Mouse (Mus musculus): ENCODE results near the gene Pald1. TPM values are rescaled to one million over a fixed set of nuclear protein-coding genes. Genes with fewer than 3 reads are reported as not detected.

Pald1 gene
- polyA plus RNA-seq, 1 experiment from 2014 or later, result 26.4 TPM

DNA sequence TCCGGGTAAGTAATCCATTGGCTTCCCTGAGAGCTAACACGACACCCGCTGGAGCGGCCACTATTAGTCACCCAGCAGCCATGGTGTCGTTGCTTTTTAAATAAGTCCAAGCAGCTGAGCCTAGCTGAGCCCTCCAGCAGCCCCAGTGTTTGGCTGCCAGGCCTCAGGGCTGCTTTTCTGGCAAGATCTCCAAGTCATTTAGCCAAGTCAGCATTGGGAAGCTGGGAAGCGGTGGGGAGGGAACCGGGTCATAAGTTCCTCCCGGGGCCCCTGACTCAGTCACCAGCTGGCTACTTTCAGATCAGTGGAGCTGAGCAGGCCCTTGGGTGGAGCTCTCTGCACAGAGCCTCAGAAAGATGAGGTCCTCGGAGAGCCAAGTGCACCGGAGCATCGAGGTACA lies 98.1 kb downstream of the Pald1 start:
- H3K4me1 ChIP-seq (ENCODE audit: control insufficient read depth, insufficient read depth, low read length), result no peaks in the 10 kb centered on the region
- ATAC-seq (ENCODE audit: insufficient read depth, low FRiP score, low TSS enrichment) (no peak), DNase-seq (ENCODE audit: low spot score) (no peak)
- no peak overlapping the region for H3K4me2 ChIP-seq (ENCODE audit: low read depth)
- H3K36me3 ChIP-seq (ENCODE audit: control insufficient read depth, insufficient read depth, low read length), result no peaks in the 10 kb centered on the region
- no peaks in the 10 kb centered on the region for H3K9me3 ChIP-seq (ENCODE audit: control insufficient read depth, low read length)
- H3K27ac ChIP-seq (ENCODE audit: low read depth, low read length), result no peak overlapping the region
- H3K4me3 ChIP-seq (ENCODE audit: low read depth, low read length), result no peak overlapping the region
- H3K27me3 ChIP-seq (ENCODE audit: control insufficient read depth, insufficient read depth, low read length), result no peaks in the 10 kb centered on the region
- WGBS, result 85% methylated on average over 11 of the region's 11 CpGs
- H3K9ac ChIP-seq (ENCODE audit: low read length), result no peak overlapping the region

DNA sequence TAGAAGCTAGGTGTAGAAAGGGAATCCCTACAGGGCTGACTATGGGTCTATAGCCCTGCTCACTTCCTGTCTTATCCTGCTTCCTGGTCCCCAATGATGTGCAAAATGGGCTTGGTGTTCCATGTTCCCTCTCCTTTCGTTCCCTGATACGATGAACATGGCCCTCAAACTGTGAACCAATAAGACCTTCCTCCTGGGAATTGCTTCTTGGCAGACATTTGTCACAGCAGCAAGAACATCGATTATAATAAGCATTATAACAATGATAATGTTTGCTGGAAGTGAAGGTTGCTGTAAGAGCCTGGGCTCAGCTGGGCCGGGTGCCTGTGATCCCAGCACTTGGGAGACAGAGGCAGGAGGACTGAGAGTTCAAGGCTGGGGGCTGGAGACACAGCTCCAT lies 99.0 kb downstream of the Pald1 start:
- Histone ChIP-seq H3K9me3 (ENCODE audit: control insufficient read depth, low read length) (no peaks in the 10 kb centered on the region), H3K4me2 (ENCODE audit: low read depth) (no peak overlapping the region), H3K36me3 (ENCODE audit: control insufficient read depth, insufficient read depth, low read length) (no peaks in the 10 kb centered on the region), H3K4me1 (ENCODE audit: control insufficient read depth, insufficient read depth, low read length) (no peaks in the 10 kb centered on the region), H3K4me3 (ENCODE audit: low read depth, low read length) (no peak overlapping the region), H3K27me3 (ENCODE audit: control insufficient read depth, insufficient read depth, low read length) (no peaks in the 10 kb centered on the region), H3K9ac (ENCODE audit: low read length) (no peak overlapping the region), H3K27ac (ENCODE audit: low read depth, low read length) (no peak overlapping the region)
- ATAC-seq (ENCODE audit: insufficient read depth, low FRiP score, low TSS enrichment) (no peak), DNase-seq (ENCODE audit: low spot score) (no peak)
- 93% methylated on average over 4 of the region's 4 CpGs for WGBS

DNA sequence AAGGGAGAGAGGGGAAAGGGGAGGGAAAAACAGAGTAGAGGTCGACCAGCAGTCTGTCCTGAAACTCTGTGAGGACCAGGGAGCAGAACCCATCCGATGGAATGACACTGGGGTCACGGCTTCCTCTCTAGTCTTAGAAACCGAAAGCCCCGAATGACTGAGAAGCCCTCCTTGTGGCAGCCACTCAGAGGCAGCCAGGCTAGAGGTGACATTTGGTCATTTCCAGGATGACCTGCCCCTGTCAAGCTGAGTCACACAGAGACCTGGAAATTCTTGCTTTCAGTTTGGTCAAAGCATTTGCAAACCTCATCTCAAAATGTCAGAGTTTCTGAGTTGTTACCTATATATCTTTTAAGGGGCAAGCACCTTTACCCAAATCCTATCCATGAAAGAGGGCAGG lies 102.2 kb downstream of the Pald1 start:
- ATAC-seq (ENCODE audit: insufficient read depth, low FRiP score, low TSS enrichment) (no peak), DNase-seq (ENCODE audit: low spot score) (no peak)
- no peak overlapping the region for H3K27ac ChIP-seq (ENCODE audit: low read depth, low read length)

DNA sequence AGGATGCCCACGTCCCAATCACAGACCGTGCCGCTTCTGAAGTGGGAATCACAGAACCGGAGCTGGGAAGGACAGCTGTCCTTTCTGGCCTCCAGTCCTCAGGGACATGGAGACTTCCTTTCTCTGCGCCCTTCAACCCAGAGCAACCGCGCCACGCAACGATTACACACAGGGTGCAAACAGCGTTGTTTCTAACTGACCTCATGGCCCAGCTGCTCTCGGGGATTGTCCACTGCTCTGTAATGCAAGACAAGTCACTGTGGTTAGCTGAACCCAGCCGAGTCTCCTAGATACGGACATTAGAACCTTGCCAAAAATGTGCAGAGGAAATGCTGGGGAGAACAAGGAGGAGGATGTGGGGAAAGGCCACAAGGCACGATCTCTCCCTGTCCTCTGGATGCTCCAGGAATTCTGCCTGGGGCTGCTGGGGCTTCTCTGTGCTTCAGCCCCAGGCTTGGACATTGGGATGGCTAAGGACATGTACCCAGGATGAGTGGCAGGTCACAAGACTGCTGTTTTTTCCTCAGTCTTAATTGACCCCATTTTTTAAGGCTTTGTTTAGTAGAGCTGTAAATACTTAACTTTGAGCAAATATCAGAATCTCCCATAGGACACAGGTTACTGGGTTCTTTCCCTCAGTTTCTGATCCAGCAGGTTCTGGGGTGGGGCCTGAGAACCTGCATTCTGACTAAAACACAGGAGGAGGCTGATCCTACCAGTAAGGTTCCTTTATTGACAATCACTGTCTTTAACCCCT lies 105.2 kb downstream of the Pald1 start:
- no peak overlapping the region for H3K9ac ChIP-seq (ENCODE audit: low read length)
- H3K4me3 ChIP-seq (ENCODE audit: low read depth, low read length), result no peak overlapping the region
- ATAC-seq (ENCODE audit: insufficient read depth, low FRiP score, low TSS enrichment), result no peak
- 79% methylated on average over 14 of the region's 14 CpGs for WGBS
- no peaks in the 10 kb centered on the region for H3K9me3 ChIP-seq (ENCODE audit: control insufficient read depth, low read length)
- H3K27ac ChIP-seq (ENCODE audit: low read depth, low read length), result no peak overlapping the region
- DNase-seq (ENCODE audit: low spot score), result no peak
- no peak overlapping the region for H3K4me2 ChIP-seq (ENCODE audit: low read depth)
- H3K4me1 ChIP-seq (ENCODE audit: control insufficient read depth, insufficient read depth, low read length), result peaks cover 3% of the 10 kb centered on the region; the same call in 1 of the 2 replicates
- H3K27me3 ChIP-seq (ENCODE audit: control insufficient read depth, insufficient read depth, low read length), result 0 out of 2 replicates have a peak, but pooled peaks cover 4% of the 10 kb centered on the region
- no peaks in the 10 kb centered on the region for H3K36me3 ChIP-seq (ENCODE audit: control insufficient read depth, insufficient read depth, low read length)

More for the DNA sequence above, 102.2 kb downstream of the Pald1 start:
- H3K9me3 ChIP-seq (ENCODE audit: control insufficient read depth, low read length), result no peaks in the 10 kb centered on the region
- WGBS, result 82% methylated on average over 5 of the region's 5 CpGs
- H3K36me3 ChIP-seq (ENCODE audit: control insufficient read depth, insufficient read depth, low read length), result no peaks in the 10 kb centered on the region
- no peak overlapping the region for H3K9ac ChIP-seq (ENCODE audit: low read length)
- no peak overlapping the region for H3K4me2 ChIP-seq (ENCODE audit: low read depth)
- H3K4me3 ChIP-seq (ENCODE audit: low read depth, low read length), result no peak overlapping the region
- no peaks in the 10 kb centered on the region for H3K4me1 ChIP-seq (ENCODE audit: control insufficient read depth, insufficient read depth, low read length)
- H3K27me3 ChIP-seq (ENCODE audit: control insufficient read depth, insufficient read depth, low read length), result no peaks in the 10 kb centered on the region

DNA sequence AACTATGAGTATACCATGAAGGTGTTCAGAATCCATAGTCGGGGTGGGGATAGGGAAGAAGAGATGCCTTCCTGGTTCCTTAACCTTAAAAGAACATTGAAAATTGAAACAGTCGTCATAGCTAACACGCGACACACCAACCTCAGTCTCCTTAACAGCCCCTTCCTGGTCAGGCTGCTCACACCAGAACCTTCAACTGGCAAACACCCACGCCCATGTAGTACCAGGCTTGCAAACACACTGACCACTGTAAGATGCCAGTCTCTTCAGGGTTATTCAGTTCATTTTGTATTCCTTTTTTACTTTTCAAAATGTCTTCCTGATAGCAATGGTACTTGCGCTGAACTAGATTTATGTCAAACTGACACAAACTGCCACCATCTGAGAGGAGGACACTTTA lies 106.3 kb downstream of the Pald1 start:
- Histone ChIP-seq H3K36me3 (ENCODE audit: control insufficient read depth, insufficient read depth, low read length) (no peaks in the 10 kb centered on the region), H3K9me3 (ENCODE audit: control insufficient read depth, low read length) (no peaks in the 10 kb centered on the region), H3K9ac (ENCODE audit: low read length) (no peak overlapping the region), H3K27me3 (ENCODE audit: control insufficient read depth, insufficient read depth, low read length) (0 out of 2 replicates have a peak, but pooled peaks cover 7% of the 10 kb centered on the region), H3K4me1 (ENCODE audit: control insufficient read depth, insufficient read depth, low read length) (peaks cover 8% of the 10 kb centered on the region), H3K4me2 (ENCODE audit: low read depth) (no peak overlapping the region), H3K4me3 (ENCODE audit: low read depth, low read length) (no peak overlapping the region), H3K27ac (ENCODE audit: low read depth, low read length) (no peak overlapping the region)
- ATAC-seq (ENCODE audit: insufficient read depth, low FRiP score, low TSS enrichment), result no peak
- WGBS, result 88% methylated on average over 6 of the region's 6 CpGs
- DNase-seq (ENCODE audit: low spot score), result no peak

DNA sequence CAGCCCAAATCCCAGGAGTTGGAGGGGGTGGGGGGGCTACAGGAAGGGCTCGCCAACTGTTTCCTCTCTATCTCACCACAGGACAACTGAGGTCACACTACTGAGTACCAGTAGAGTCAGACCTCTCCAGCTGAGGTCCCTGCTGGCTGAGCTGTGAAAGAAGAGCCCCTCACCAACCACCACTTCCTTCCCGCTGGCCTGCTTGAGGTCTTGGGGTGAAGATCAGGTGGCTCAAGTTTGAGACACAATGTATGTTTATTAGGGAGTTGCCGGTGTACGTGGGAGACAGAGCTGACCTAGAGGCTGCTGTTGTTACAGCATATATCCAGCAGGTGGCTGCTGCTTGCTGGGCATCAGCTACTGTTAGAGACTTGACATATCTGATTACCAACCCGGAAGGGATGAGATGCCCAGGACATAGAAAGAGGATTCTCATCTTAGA lies 107.6 kb downstream of the Pald1 start:
- WGBS, result 5% methylated on average over 5 of the region's 5 CpGs
- no peak overlapping the region for H3K4me3 ChIP-seq (ENCODE audit: low read depth, low read length)
- H3K9ac ChIP-seq (ENCODE audit: low read length), result no peak overlapping the region
- no peak overlapping the region for H3K4me2 ChIP-seq (ENCODE audit: low read depth)
- no peak overlapping the region for H3K27ac ChIP-seq (ENCODE audit: low read depth, low read length)
- peaks cover 8% of the 10 kb centered on the region for H3K4me1 ChIP-seq (ENCODE audit: control insufficient read depth, insufficient read depth, low read length)
- no peak for ATAC-seq (ENCODE audit: insufficient read depth, low FRiP score, low TSS enrichment)
- 0 out of 2 replicates have a peak, but pooled peaks cover 7% of the 10 kb centered on the region for H3K27me3 ChIP-seq (ENCODE audit: control insufficient read depth, insufficient read depth, low read length)
- no peaks in the 10 kb centered on the region for H3K36me3 ChIP-seq (ENCODE audit: control insufficient read depth, insufficient read depth, low read length)
- H3K9me3 ChIP-seq (ENCODE audit: control insufficient read depth, low read length), result no peaks in the 10 kb centered on the region
- DNase-seq (ENCODE audit: low spot score), result peak; percentile 61

DNA sequence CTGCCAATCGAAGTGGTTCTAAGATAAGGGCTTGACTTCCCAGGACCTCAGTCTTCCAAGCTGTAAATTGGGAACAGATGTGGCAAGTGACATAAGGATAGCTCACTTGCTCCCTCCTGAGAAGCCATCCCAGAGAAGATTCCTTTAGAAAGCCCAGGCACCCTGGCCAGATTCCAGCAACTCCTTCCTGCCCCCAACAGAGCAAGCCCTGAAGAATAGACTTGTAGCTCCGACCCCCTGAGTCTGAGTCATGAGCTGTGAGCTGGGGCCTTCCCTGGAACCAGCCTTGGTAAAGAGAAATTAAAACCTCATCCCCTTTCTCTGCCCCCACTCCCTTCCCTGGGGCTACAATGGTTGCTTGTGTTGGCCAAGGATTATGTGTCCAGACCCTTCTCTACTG lies 108.8 kb downstream of the Pald1 start:
- Histone ChIP-seq H3K4me3 (ENCODE audit: low read depth, low read length) (no peak overlapping the region), H3K27ac (ENCODE audit: low read depth, low read length) (no peak overlapping the region), H3K36me3 (ENCODE audit: control insufficient read depth, insufficient read depth, low read length) (no peaks in the 10 kb centered on the region), H3K9me3 (ENCODE audit: control insufficient read depth, low read length) (no peaks in the 10 kb centered on the region), H3K4me1 (ENCODE audit: control insufficient read depth, insufficient read depth, low read length) (peaks cover 8% of the 10 kb centered on the region), H3K27me3 (ENCODE audit: control insufficient read depth, insufficient read depth, low read length) (0 out of 2 replicates have a peak, but pooled peaks cover 7% of the 10 kb centered on the region), H3K4me2 (ENCODE audit: low read depth) (no peak overlapping the region), H3K9ac (ENCODE audit: low read length) (no peak overlapping the region)
- 68% methylated on average over 2 of the region's 2 CpGs for WGBS
- ATAC-seq (ENCODE audit: insufficient read depth, low FRiP score, low TSS enrichment) (no peak), DNase-seq (ENCODE audit: low spot score) (no peak)

DNA sequence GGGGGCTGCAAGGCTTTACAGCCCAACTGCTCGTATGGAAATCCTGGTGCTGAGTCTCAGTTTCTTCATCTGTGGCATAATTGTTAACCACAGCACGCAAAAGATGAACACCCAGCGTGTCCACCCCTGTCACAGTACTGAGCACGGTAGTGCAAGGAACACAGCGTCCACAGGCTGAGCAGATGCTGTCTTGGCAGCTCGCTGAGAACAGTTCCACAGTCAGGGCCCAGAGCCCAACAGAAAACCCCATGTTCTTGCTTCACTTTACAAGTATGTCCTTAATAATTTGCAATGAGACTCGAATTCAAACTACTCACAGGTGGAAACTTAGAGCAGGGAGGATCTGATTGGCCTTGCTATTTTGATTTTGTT lies 109.5 kb downstream of the Pald1 start:
- WGBS, result 47% methylated on average over 7 of the region's 7 CpGs
- no peak for ATAC-seq (ENCODE audit: insufficient read depth, low FRiP score, low TSS enrichment)
- H3K9me3 ChIP-seq (ENCODE audit: control insufficient read depth, low read length), result no peaks in the 10 kb centered on the region
- H3K27ac ChIP-seq (ENCODE audit: low read depth, low read length), result no peak overlapping the region
- H3K36me3 ChIP-seq (ENCODE audit: control insufficient read depth, insufficient read depth, low read length), result no peaks in the 10 kb centered on the region
- DNase-seq (ENCODE audit: low spot score), result no peak
- H3K27me3 ChIP-seq (ENCODE audit: control insufficient read depth, insufficient read depth, low read length), result 0 out of 2 replicates have a peak, but pooled peaks cover 7% of the 10 kb centered on the region
- H3K4me3 ChIP-seq (ENCODE audit: low read depth, low read length), result peak overlapping the region; percentile 57
- no peak overlapping the region; the same call in 1 of the 2 replicates for H3K9ac ChIP-seq (ENCODE audit: low read length)
- H3K4me2 ChIP-seq (ENCODE audit: low read depth), result peak overlapping the region; percentile 90
- H3K4me1 ChIP-seq (ENCODE audit: control insufficient read depth, insufficient read depth, low read length), result peaks cover 8% of the 10 kb centered on the region

Measured in neural tube, embryonic 11.5 days (tissue).